Mouse (Mus musculus) liver, postnatal 0 days (tissue): ENCODE measurements around the gene Wnt2b. TPM values are rescaled to one million over a fixed set of nuclear protein-coding genes. Genes with fewer than 3 reads are reported as not detected.

Source experiments
- ATAC-seq: fragments of 200-750 bp; cut with Nextera tagmentation; 2 replicates; pipeline ENCODE4 v1.8.0; 2017; ENCODE audit warnings: mild to moderate bottlenecking, moderate library complexity
- DNase-seq: peaks from one replicate; pipeline ENCODE4 v3.0.0-alpha.2; 2016
- H3K27ac ChIP-seq: fragments of 300-500 bp; sonication (generic); 2 replicates; pipeline ENCODE4 v1.5.1; 2014; ENCODE audit warnings: antibody characterized with exemption, moderate library complexity, mild to moderate bottlenecking, low read depth
- H3K27me3 ChIP-seq: fragments of 300-500 bp; sonication (generic); 2 replicates; pipeline ENCODE4 v1.6.1; 2014; ENCODE audit warnings: low read length, control low read depth, mixed read lengths; ENCODE audit not compliant: insufficient read depth
- H3K36me3 ChIP-seq: fragments of 300-500 bp; sonication (generic); replicated peaks from 2 replicates; pipeline ENCODE4 v1.6.1; 2014; ENCODE audit warnings: mild to moderate bottlenecking, control low read depth, low read length, moderate library complexity, mixed read lengths; ENCODE audit not compliant: insufficient read depth
- H3K4me1 ChIP-seq: fragments of 300-500 bp; sonication (generic); 2 replicates; pipeline ENCODE4 v1.6.1; 2014; ENCODE audit warnings: antibody characterized with exemption, mild to moderate bottlenecking, control low read depth; ENCODE audit not compliant: insufficient read depth
- H3K4me2 ChIP-seq: fragments of 300-500 bp; sonication (generic); 2 replicates; pipeline ENCODE4 v1.6.1; 2014; ENCODE audit warnings: low read depth, mild to moderate bottlenecking, low read length, moderate library complexity, mixed read lengths
- H3K4me3 ChIP-seq: fragments of 300-500 bp; sonication (generic); 2 replicates; pipeline ENCODE4 v1.5.1; 2014; ENCODE audit warnings: low read depth, low read length
- H3K9ac ChIP-seq: fragments of 300-500 bp; sonication (generic); replicated peaks from 2 replicates; pipeline ENCODE4 v1.6.1; 2014; ENCODE audit warnings: mild to moderate bottlenecking, moderate library complexity
- H3K9me3 ChIP-seq: fragments of 300-500 bp; sonication (generic); 2 replicates; pipeline ENCODE4 v1.6.1; 2016; ENCODE audit warnings: mild to moderate bottlenecking, control low read depth, low read length, mixed read lengths
- CTCF ChIP-seq: sonication (generic); IDR thresholded peaks from 2 replicates; pipeline ENCODE4 v1.5.1; 2016; ENCODE audit warnings: antibody characterized with exemption, low read depth
- EP300 ChIP-seq: IDR thresholded peaks from 2 replicates; pipeline ENCODE4 v1.6.1; 2016; ENCODE audit warnings: antibody characterized with exemption, low read depth, mild to moderate bottlenecking
- WGBS: fragments of 180-500 bp; shearing (Covaris S2); extraction: QIAGEN DNeasy Blood & Tissue Kit; methylation state at CpG from one replicate; pipeline ENCODE4 v1.1.7; 2014; ENCODE audit not compliant: insufficient replicate concordance; 5-methylcytosine and 5-hydroxymethylcytosine counted together
- polyA plus RNA-seq: library from polyadenylated mRNA; unstranded; fragments of >200 nt; fragmentation: Nextera tagmentation; extraction: Ambion mirVana; gene quantifications from 2 replicates; pipeline ENCODE4 v1.2.1, GENCODE M21; 2015

Wnt2b gene
- polyA plus RNA-seq, 1 experiment from 2014 or later: 0.09 TPM

- TF ChIP-seq EP300 (no peak), CTCF (no peak)
- 85% methylated on average over 14 of the region's 14 CpGs for WGBS
- Histone ChIP-seq H3K9me3 (no peaks in the 10 kb centered on the region), H3K4me1 (no peaks in the 10 kb centered on the region; the same call in 1 of the 2 replicates), H3K36me3 (peaks cover 10% of the 10 kb centered on the region; the same call in 1 of the 2 replicates), H3K4me2 (no peak overlapping the region), H3K9ac (no peak overlapping the region), H3K27ac (no peak overlapping the region), H3K27me3 (no peaks in the 10 kb centered on the region), H3K4me3 (no peak overlapping the region)
- DNase-seq: no peak
- ATAC-seq: no peak
These were observed 42.3 kb upstream of the Wnt2b start for GRCm38 (mm10) chr3:105003960-105004463.

- H3K9ac ChIP-seq: no peak overlapping the region
- no peak overlapping the region for H3K27ac ChIP-seq
- H3K4me1 ChIP-seq: no peaks in the 10 kb centered on the region
- no peaks in the 10 kb centered on the region for H3K27me3 ChIP-seq
- no peak overlapping the region for H3K4me2 ChIP-seq
- no peak overlapping the region for H3K4me3 ChIP-seq
- peaks cover 7% of the 10 kb centered on the region; the same call in 1 of the 2 replicates for H3K36me3 ChIP-seq
- DNase-seq (no peak), ATAC-seq (no peak)
- no peaks in the 10 kb centered on the region for H3K9me3 ChIP-seq
- WGBS: 12% methylated on average over 6 of the region's 6 CpGs
- TF ChIP-seq CTCF (no peak), EP300 (no peak)
These were observed 39.7 kb upstream of the Wnt2b start for GRCm38 (mm10) chr3:105001374-105001773.

- no peak for ATAC-seq
- no peak overlapping the region for H3K9ac ChIP-seq
- no peak overlapping the region for H3K4me2 ChIP-seq
- H3K9me3 ChIP-seq: no peaks in the 10 kb centered on the region
- no peak overlapping the region for H3K4me3 ChIP-seq
- H3K4me1 ChIP-seq: no peaks in the 10 kb centered on the region
- 68% methylated on average over 8 of the region's 8 CpGs for WGBS
- DNase-seq: no peak
- H3K27ac ChIP-seq: no peak overlapping the region
- peaks cover 3% of the 10 kb centered on the region; the same call in 1 of the 2 replicates for H3K36me3 ChIP-seq
- no peaks in the 10 kb centered on the region for H3K27me3 ChIP-seq
- TF ChIP-seq CTCF (no peak), EP300 (no peak)
These were observed 38.8 kb upstream of the Wnt2b start for GRCm38 (mm10) chr3:105000561-105000960.

GRCm38 (mm10) chr3:104997563-104997962 lies 35.8 kb upstream of the Wnt2b start:
- H3K4me3 ChIP-seq: no peak overlapping the region
- no peak for DNase-seq
- no peak for TF ChIP-seq CTCF
- no peak for TF ChIP-seq EP300
- H3K9ac ChIP-seq: no peak overlapping the region
- no peaks in the 10 kb centered on the region for H3K9me3 ChIP-seq
- no peaks in the 10 kb centered on the region for H3K36me3 ChIP-seq
- no peaks in the 10 kb centered on the region for H3K27me3 ChIP-seq
- H3K4me2 ChIP-seq: no peak overlapping the region
- H3K27ac ChIP-seq: no peak overlapping the region
- no peaks in the 10 kb centered on the region for H3K4me1 ChIP-seq
- 42% methylated on average over 6 of the region's 6 CpGs for WGBS
- ATAC-seq: no peak

- no peak overlapping the region for H3K9ac ChIP-seq
- H3K27ac ChIP-seq: no peak overlapping the region
- no peak overlapping the region for H3K4me3 ChIP-seq
- no peak overlapping the region for H3K4me2 ChIP-seq
- DNase-seq (no peak), ATAC-seq (no peak)
- H3K36me3 ChIP-seq: no peaks in the 10 kb centered on the region
- no peaks in the 10 kb centered on the region for H3K27me3 ChIP-seq
- no peak for TF ChIP-seq CTCF
- TF ChIP-seq EP300: no peak
- no peaks in the 10 kb centered on the region for H3K9me3 ChIP-seq
- H3K4me1 ChIP-seq: no peaks in the 10 kb centered on the region
- WGBS: 64% methylated on average over 7 of the region's 7 CpGs
These were observed 34.0 kb upstream of the Wnt2b start for GRCm38 (mm10) chr3:104995707-104996106.

- Histone ChIP-seq H3K4me3 (no peak overlapping the region), H3K27me3 (no peaks in the 10 kb centered on the region), H3K4me2 (no peak overlapping the region), H3K9ac (no peak overlapping the region), H3K36me3 (no peaks in the 10 kb centered on the region), H3K27ac (no peak overlapping the region), H3K9me3 (no peaks in the 10 kb centered on the region), H3K4me1 (no peaks in the 10 kb centered on the region)
- WGBS: 48% methylated on average over 3 of the region's 3 CpGs
- DNase-seq (no peak), ATAC-seq (no peak)
- TF ChIP-seq CTCF (no peak), EP300 (no peak)
These were observed 32.7 kb upstream of the Wnt2b start for GRCm38 (mm10) chr3:104994415-104994841.
